Mouse (Mus musculus) neutrophil, adult 5-6 weeks (primary cell): ENCODE measurements around the gene Atp8a2. TPM values are rescaled to one million over a fixed set of nuclear protein-coding genes. Genes with fewer than 3 reads are reported as not detected.

Experiments used
- ATAC-seq: fragments of 151-379, 151-347 bp; 2 replicates; pipeline ENCODE4 v1.8.0; 2017; ENCODE audit warnings: mild to moderate bottlenecking, moderate TSS enrichment; ENCODE audit not compliant: insufficient number of reproducible peaks, poor library complexity, low FRiP score, severe bottlenecking; ENCODE audit errors: extremely low read depth
- total RNA-seq: library from RNA; stranded (forward); fragments of 200-1000 nt; gene quantifications from 2 replicates; pipeline ENCODE4 v1.2.3, GENCODE M21; 2017

Gene Atp8a2
- total RNA-seq, 1 experiment from 2014 or later: 0.23 TPM

GRCm38 (mm10) chr14:60065186-60065585 lies 131.8 kb downstream of the Atp8a2 start:
- no peak for ATAC-seq

GRCm38 (mm10) chr14:60061023-60061422 lies 136.0 kb downstream of the Atp8a2 start:
- ATAC-seq: no peak

- ATAC-seq: no peak
These were observed 138.1 kb downstream of the Atp8a2 start for GRCm38 (mm10) chr14:60058867-60059266.

- no peak for ATAC-seq
These were observed 141.7 kb downstream of the Atp8a2 start for GRCm38 (mm10) chr14:60055231-60055630.

GRCm38 (mm10) chr14:60030666-60031065 lies 166.3 kb downstream of the Atp8a2 start:
- ATAC-seq: no peak

GRCm38 (mm10) chr14:60027139-60027538 lies 169.8 kb downstream of the Atp8a2 start:
- ATAC-seq: no peak

- ATAC-seq: no peak
These were observed 170.3 kb downstream of the Atp8a2 start for GRCm38 (mm10) chr14:60026647-60027046.

GRCm38 (mm10) chr14:60015891-60016290 lies 181.1 kb downstream of the Atp8a2 start:
- no peak for ATAC-seq

- no peak for ATAC-seq
These were observed 195.2 kb downstream of the Atp8a2 start for GRCm38 (mm10) chr14:60001801-60002200.

- no peak for ATAC-seq
These were observed 208.1 kb downstream of the Atp8a2 start for GRCm38 (mm10) chr14:59988860-59989259.

- no peak for ATAC-seq
These were observed 209.0 kb downstream of the Atp8a2 start for GRCm38 (mm10) chr14:59987975-59988374.

GRCm38 (mm10) chr14:59978007-59978406 lies 219.0 kb downstream of the Atp8a2 start:
- ATAC-seq: no peak

- no peak for ATAC-seq
These were observed 225.7 kb downstream of the Atp8a2 start for GRCm38 (mm10) chr14:59971221-59971730.

GRCm38 (mm10) chr14:59969485-59970134 lies 227.4 kb downstream of the Atp8a2 start:
- no peak for ATAC-seq

GRCm38 (mm10) chr14:59967847-59968550 lies 229.0 kb downstream of the Atp8a2 start:
- no peak for ATAC-seq

GRCm38 (mm10) chr14:59966981-59967380 lies 230.0 kb downstream of the Atp8a2 start:
- ATAC-seq: no peak

GRCm38 (mm10) chr14:59964569-59964968 lies 232.4 kb downstream of the Atp8a2 start:
- no peak for ATAC-seq

GRCm38 (mm10) chr14:59960961-59961360 lies 236.0 kb downstream of the Atp8a2 start:
- no peak for ATAC-seq

- no peak for ATAC-seq
These were observed 236.6 kb downstream of the Atp8a2 start for GRCm38 (mm10) chr14:59960214-59960890.

- no peak for ATAC-seq
These were observed 237.3 kb downstream of the Atp8a2 start for GRCm38 (mm10) chr14:59959723-59960122.
